In the genomic region with DNA sequence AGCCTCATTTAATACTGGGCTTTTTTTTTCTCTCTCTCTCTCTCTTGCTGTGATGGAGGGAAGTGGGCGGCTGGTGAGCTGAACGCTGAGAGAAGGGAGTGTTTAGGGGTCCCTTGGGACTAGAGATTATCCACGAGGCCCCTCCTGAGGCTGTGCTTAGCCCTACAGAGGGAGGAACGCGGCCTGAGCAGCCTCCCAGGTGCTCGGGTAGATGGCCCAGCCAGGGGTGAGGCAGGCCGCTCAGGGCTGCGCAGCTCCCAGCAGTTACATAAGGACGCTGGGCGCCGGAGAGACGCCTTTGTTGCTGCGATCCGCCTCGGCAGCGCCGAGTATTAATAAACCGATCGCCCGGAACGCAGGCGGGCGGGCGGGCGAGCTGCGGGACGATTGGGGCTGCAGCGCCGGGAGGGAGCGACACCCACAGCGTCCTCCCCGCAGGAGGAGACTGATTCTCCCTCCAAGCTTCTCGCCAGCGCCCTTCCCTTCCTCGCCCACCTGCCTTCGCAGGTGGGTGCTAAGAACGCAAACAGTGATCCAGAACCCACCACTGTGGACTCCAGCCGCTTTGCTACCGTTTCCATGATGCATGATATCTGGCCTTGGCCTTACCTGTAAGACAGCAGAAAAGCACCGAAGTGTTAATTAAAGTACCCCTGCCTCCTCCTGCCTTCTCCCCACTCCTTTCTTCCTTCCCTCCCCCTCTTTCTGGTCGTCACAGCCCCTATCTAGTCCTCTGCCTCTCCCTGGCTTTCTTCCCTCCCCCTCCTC, we compare ENCODE assay signal across 7 mouse cellular contexts. TPM values are rescaled to one million over a fixed set of nuclear protein-coding genes. Genes with fewer than 3 reads are reported as not detected.
DNase-seq lines count a peak whose midpoint lies in the region; ATAC-seq and TF ChIP-seq lines count a peak whose summit lies in the region.

No protein-coding gene starts in this region.

- no peak for TF ChIP-seq POLR2A in cerebellum, adult 2 months (IDR thresholded peaks at IDR 0.05; ENCODE audit: borderline replicate concordance, insufficient read depth, low read length)

- no peak for ATAC-seq in lung, embryonic 16.5 days (ENCODE audit: low read depth)
- ATAC-seq in heart, embryonic 11.5 days (replicated peaks; ENCODE audit: insufficient number of reproducible peaks, low FRiP score, low TSS enrichment): no peak
- ATAC-seq in midbrain, embryonic 11.5 days (ENCODE audit: low FRiP score): peak; percentile 17; the same call in 1 of the 2 replicates
- no peak for ATAC-seq in stomach, embryonic 16.5 days (ENCODE audit: insufficient read depth, low FRiP score)

- H3K9me3 ChIP-seq in lung, embryonic 16.5 days (ENCODE audit: control insufficient read depth, low read length): no peaks in the 10 kb centered on the region
- no peaks in the 10 kb centered on the region for H3K9me3 ChIP-seq in heart, embryonic 11.5 days (replicated peaks; ENCODE audit: control insufficient read depth, low read length)
- H3K9me3 ChIP-seq in midbrain, embryonic 11.5 days (ENCODE audit: control insufficient read depth, low read length): no peaks in the 10 kb centered on the region
- H3K9me3 ChIP-seq in stomach, embryonic 16.5 days (replicated peaks; ENCODE audit: control insufficient read depth, low read length): no peaks in the 10 kb centered on the region

- TF ChIP-seq CTCF in cerebellum, adult 2 months (IDR thresholded peaks at IDR 0.05; ENCODE audit: borderline replicate concordance, insufficient read depth, low read depth, low read length): no peak

- peaks cover 12% of the 10 kb centered on the region for H3K27me3 ChIP-seq in lung, embryonic 16.5 days (ENCODE audit: control insufficient read depth, insufficient read depth, low read depth, low read length)
- H3K27me3 ChIP-seq in cerebellum, adult 2 months (ENCODE audit: control insufficient read depth, insufficient read depth, low read length): no peaks in the 10 kb centered on the region
- peaks cover 65% of the 10 kb centered on the region for H3K27me3 ChIP-seq in heart, embryonic 11.5 days (ENCODE audit: control insufficient read depth, insufficient read depth, low read length)
- H3K27me3 ChIP-seq in midbrain, embryonic 11.5 days (ENCODE audit: control insufficient read depth, insufficient read depth, low read length): no peaks in the 10 kb centered on the region
- H3K27me3 ChIP-seq in stomach, embryonic 16.5 days (ENCODE audit: control insufficient read depth, insufficient read depth, low read length): no peaks in the 10 kb centered on the region; the same call in 1 of the 2 replicates

- H3K4me3 ChIP-seq in lung, embryonic 16.5 days (ENCODE audit: low read length): peak overlapping the region; percentile 31
- peak overlapping the region; percentile 41 for H3K4me3 ChIP-seq in cerebellum, adult 2 months (replicated peaks; ENCODE audit: insufficient read depth, low read depth, low read length)
- H3K4me3 ChIP-seq in heart, embryonic 11.5 days (ENCODE audit: low read depth, low read length): peak overlapping the region; percentile 43
- H3K4me3 ChIP-seq in midbrain, embryonic 11.5 days (ENCODE audit: low read depth, low read length): peak overlapping the region; percentile 30
- H3K4me3 ChIP-seq in stomach, embryonic 16.5 days (replicated peaks; ENCODE audit: low read length): peak overlapping the region; percentile 34

- H3K27ac ChIP-seq in lung, embryonic 16.5 days (ENCODE audit: low read length): no peak overlapping the region
- peak overlapping the region; percentile 19 for H3K27ac ChIP-seq in cerebellum, adult 2 months (ENCODE audit: insufficient read depth, low read length)
- H3K27ac ChIP-seq in heart, embryonic 11.5 days (ENCODE audit: low read depth, low read length): no peak overlapping the region
- H3K27ac ChIP-seq in midbrain, embryonic 11.5 days (ENCODE audit: low read depth, low read length): peak overlapping the region; percentile 55
- no peak overlapping the region for H3K27ac ChIP-seq in stomach, embryonic 16.5 days (ENCODE audit: low read length)

- peaks cover 17% of the 10 kb centered on the region for H3K4me1 ChIP-seq in lung, embryonic 16.5 days (replicated peaks; ENCODE audit: control insufficient read depth, insufficient read depth, low read length)
- H3K4me1 ChIP-seq in cerebellum, adult 2 months (ENCODE audit: control insufficient read depth, insufficient read depth, low read length): peaks cover 26% of the 10 kb centered on the region
- H3K4me1 ChIP-seq in heart, embryonic 11.5 days (ENCODE audit: control insufficient read depth, insufficient read depth, low read length): 0 out of 2 replicates have a peak, but pooled peaks cover 13% of the 10 kb centered on the region
- peaks cover 42% of the 10 kb centered on the region for H3K4me1 ChIP-seq in midbrain, embryonic 11.5 days (ENCODE audit: control insufficient read depth, insufficient read depth, low read length)
- peaks cover 27% of the 10 kb centered on the region for H3K4me1 ChIP-seq in stomach, embryonic 16.5 days (ENCODE audit: control insufficient read depth, insufficient read depth, low read length)

- H3K9ac ChIP-seq in lung, embryonic 16.5 days (ENCODE audit: low read length): peak overlapping the region; percentile 42
- peak overlapping the region; percentile 58 for H3K9ac ChIP-seq in heart, embryonic 11.5 days (ENCODE audit: low read depth, low read length)
- peak overlapping the region; percentile 81 for H3K9ac ChIP-seq in midbrain, embryonic 11.5 days (ENCODE audit: low read length)
- H3K9ac ChIP-seq in stomach, embryonic 16.5 days (ENCODE audit: low read length): peak overlapping the region; percentile 65

- WGBS in lung, embryonic 16.5 days: 5% methylated on average over 39 of the region's 41 CpGs
- 11% methylated on average over 41 of the region's 41 CpGs for WGBS in cerebellum, adult 2 months
- 2% methylated on average over 41 of the region's 41 CpGs for WGBS in heart, embryonic 11.5 days (ENCODE audit: insufficient replicate concordance)
- under 1% methylated on average over 41 of the region's 41 CpGs for whole genome bisulfite sequencing in midbrain, embryonic 11.5 days
- 3% methylated on average over 40 of the region's 41 CpGs for WGBS in stomach, embryonic 16.5 days

- H3K36me3 ChIP-seq in lung, embryonic 16.5 days (ENCODE audit: control insufficient read depth, insufficient read depth, low read length): no peaks in the 10 kb centered on the region
- no peaks in the 10 kb centered on the region for H3K36me3 ChIP-seq in heart, embryonic 11.5 days (ENCODE audit: control insufficient read depth, insufficient read depth, low read length)
- H3K36me3 ChIP-seq in midbrain, embryonic 11.5 days (ENCODE audit: control insufficient read depth, insufficient read depth, low read length): no peaks in the 10 kb centered on the region
- H3K36me3 ChIP-seq in stomach, embryonic 16.5 days (ENCODE audit: control insufficient read depth, insufficient read depth, low read length): no peaks in the 10 kb centered on the region

- DNase-seq in lung, postnatal 10 days: no peak
- peak; percentile 69 to 76 for DNase-seq in cerebellum, adult 2 months
- peak; percentile 52 to 66 for DNase-seq in kidney, postnatal 4 days
- DNase-seq in midbrain, embryonic 11.5 days (ENCODE audit: low spot score, missing footprints): peak; percentile 92

- H3K4me2 ChIP-seq in lung, embryonic 16.5 days (ENCODE audit: low read depth, low read length): peak overlapping the region; percentile 50
- H3K4me2 ChIP-seq in heart, embryonic 11.5 days: peak overlapping the region; percentile 71
- peak overlapping the region; percentile 60 for H3K4me2 ChIP-seq in midbrain, embryonic 11.5 days
- peak overlapping the region; percentile 48 for H3K4me2 ChIP-seq in stomach, embryonic 16.5 days (ENCODE audit: low read depth, low read length)

RNA-seq across cellular contexts. Expression of a gene that starts 7.1 kb away (rescaled TPM):
- 44.7 and 48.9 TPM in 2 replicates for polyA plus RNA-seq in lung, embryonic 16.5 days (2015; fragmentation: Nextera tagmentation; extraction: Ambion mirVana)
- polyA plus RNA-seq in cerebellum, adult 2 months (2012; rRNA removed): 54.5 and 59.6 TPM in 2 replicates
- 23.6 and 27.7 TPM in 2 replicates for polyA plus RNA-seq in heart, embryonic 11.5 days (2014; fragmentation: Nextera tagmentation; extraction: Ambion mirVana)
- polyA plus RNA-seq in midbrain, embryonic 11.5 days (2014; fragmentation: Nextera tagmentation; extraction: Ambion mirVana): 179 and 191 TPM in 2 replicates
- polyA plus RNA-seq in stomach, embryonic 16.5 days (2015; fragmentation: Nextera tagmentation; extraction: Ambion mirVana): 34.0 and 42.8 TPM in 2 replicates

Comparison
In these comparisons a context has a peak if more than half of its experiments do, and no peak if none do; other contexts are left out.
1. H3K27ac ChIP-seq: peak in cerebellum, adult 2 months (single experiment) and midbrain, embryonic 11.5 days (single experiment); none in lung, embryonic 16.5 days (single experiment), heart, embryonic 11.5 days (single experiment) and stomach, embryonic 16.5 days (single experiment).
2. Peak in every context shown above with its lines, with median percentiles within 50 percentile points of each other: H3K4me2 ChIP-seq, H3K4me3 ChIP-seq and H3K9ac ChIP-seq.